Mouse (Mus musculus) spleen, postnatal 36 days (tissue): Measurements from ENCODE around the gene Mcat.

ENCODE experiments used
- DNase-seq, 2 experiments: peaks; one replicate each; pipeline ENCODE4 v3.0.0; 2022; ENCODE audit warnings: low spot score in 2 of 2, mixed read lengths in 1 of 2

The Mcat gene

GRCm38 (mm10) chr15:83539905-83540304 lies 23.7 kb downstream of the Mcat start:
- no peak for DNase-seq

GRCm38 (mm10) chr15:83538855-83539254 lies 24.7 kb downstream of the Mcat start:
- DNase-seq: no peak

- DNase-seq: no peak
These were observed 27.7 kb downstream of the Mcat start for GRCm38 (mm10) chr15:83535890-83536231.

GRCm38 (mm10) chr15:83534960-83535889 lies 28.4 kb downstream of the Mcat start:
- DNase-seq: no peak

- DNase-seq: no peak
These were observed 31.0 kb downstream of the Mcat start for GRCm38 (mm10) chr15:83532606-83533005.

- no peak for DNase-seq
These were observed 31.6 kb downstream of the Mcat start for GRCm38 (mm10) chr15:83531961-83532469.

- DNase-seq: no peak
These were observed 32.9 kb downstream of the Mcat start for GRCm38 (mm10) chr15:83530688-83531087.

- no peak for DNase-seq
These were observed 33.4 kb downstream of the Mcat start for GRCm38 (mm10) chr15:83530233-83530632.

GRCm38 (mm10) chr15:83529765-83530164 lies 33.8 kb downstream of the Mcat start:
- DNase-seq: no peak

GRCm38 (mm10) chr15:83528892-83529291 lies 34.7 kb downstream of the Mcat start:
- no peak for DNase-seq

GRCm38 (mm10) chr15:83527747-83528146 lies 35.8 kb downstream of the Mcat start:
- no peak for DNase-seq

- DNase-seq: peak in 1 of 2 experiments; percentile 2
These were observed 36.5 kb downstream of the Mcat start for GRCm38 (mm10) chr15:83527092-83527437.

GRCm38 (mm10) chr15:83526424-83527091 lies 37.0 kb downstream of the Mcat start, which contains the start of gene Bik:
Gene Bik, plus strand, starts transcription at chr15:83526862.
- peak; percentile 34 for DNase-seq

GRCm38 (mm10) chr15:83524333-83524729 lies 39.3 kb downstream of the Mcat start:
- no peak for DNase-seq

GRCm38 (mm10) chr15:83523638-83524332 lies 39.8 kb downstream of the Mcat start:
- DNase-seq: no peak

- no peak for DNase-seq
These were observed 40.4 kb downstream of the Mcat start for GRCm38 (mm10) chr15:83523196-83523595.

- DNase-seq: no peak
These were observed 42.7 kb downstream of the Mcat start for GRCm38 (mm10) chr15:83520861-83521382.

- peak; percentile 35 to 59 for DNase-seq
These were observed 45.2 kb downstream of the Mcat start for GRCm38 (mm10) chr15:83518215-83519048.

GRCm38 (mm10) chr15:83515018-83515417 lies 48.6 kb downstream of the Mcat start:
- no peak for DNase-seq

- no peak for DNase-seq
These were observed 50.9 kb downstream of the Mcat start for GRCm38 (mm10) chr15:83512489-83513281.
